Mouse (Mus musculus): ENCODE data around the gene Ogfod3. TPM values are rescaled to one million over a fixed set of nuclear protein-coding genes. Genes with fewer than 3 reads are reported as not detected.

The Ogfod3 gene
- total and polyA plus RNA-seq, 3 experiments, result 12.3 to 12.7 TPM; not detected in 1

GRCm38 (mm10) chr11:121199851-121200250 lies 4.7 kb downstream of the Ogfod3 start:
- no peaks in the 10 kb centered on the region for H3K36me3 ChIP-seq (ENCODE audit: control insufficient read depth in 1 of 2, insufficient read depth in 2 of 2, low read length in 2 of 2)
- peaks cover 0 to 4% of the 10 kb centered on the region in 2 experiments; a peak in 1 of 4 replicates for H3K4me1 ChIP-seq (ENCODE audit: control insufficient read depth in 1 of 2, insufficient read depth in 2 of 2, low read length in 2 of 2)
- no peak overlapping the region for H3K4me3 ChIP-seq (ENCODE audit: control insufficient read depth in 1 of 2, insufficient read depth in 1 of 2, low read depth in 2 of 2, low read length in 2 of 2)
- no peaks in the 10 kb centered on the region; the same call in 1 of the 2 replicates for H3K79me2 ChIP-seq (ENCODE audit: control insufficient read depth, insufficient read depth, low read length, poor library complexity)
- H3K27ac ChIP-seq (ENCODE audit: control insufficient read depth, low read depth, low read length), result no peak overlapping the region
- DNase-seq (ENCODE audit: low read depth, low spot score), result no peak
- H3K9me3 ChIP-seq (replicated peaks; ENCODE audit: insufficient read depth, low read length), result no peaks in the 10 kb centered on the region
- no peak overlapping the region for H3K9ac ChIP-seq (ENCODE audit: control insufficient read depth, low read depth, low read length, poor library complexity, severe bottlenecking)
- TF ChIP-seq TCF12 (IDR thresholded peaks at IDR 0.05; ENCODE audit: low read depth, low read length) (no peak), TBP (IDR thresholded peaks at IDR 0.05; ENCODE audit: low read depth, low read length) (no peak), NRF1 (IDR thresholded peaks at IDR 0.05; ENCODE audit: insufficient read depth, low read depth, low read length, poor library complexity, severe bottlenecking) (no peak), E2F4 (IDR thresholded peaks at IDR 0.05; ENCODE audit: borderline replicate concordance, low read depth, low read length) (no peak), POLR2AphosphoS5 (IDR thresholded peaks at IDR 0.05; ENCODE audit: borderline replicate concordance, low read depth, low read length) (no peak), ETS1 (IDR thresholded peaks at IDR 0.05; ENCODE audit: low read depth, low read length) (no peak)
- no peaks in the 10 kb centered on the region for H3K27me3 ChIP-seq (ENCODE audit: control insufficient read depth in 1 of 2, insufficient read depth in 2 of 2, low read length in 2 of 2)

GRCm38 (mm10) chr11:121198622-121199021 lies 5.9 kb downstream of the Ogfod3 start:
- H3K9me3 ChIP-seq (replicated peaks; ENCODE audit: insufficient read depth, low read length), result no peaks in the 10 kb centered on the region
- no peaks in the 10 kb centered on the region for H3K27me3 ChIP-seq (ENCODE audit: control insufficient read depth in 1 of 2, insufficient read depth in 2 of 2, low read length in 2 of 2)
- H3K27ac ChIP-seq (ENCODE audit: control insufficient read depth, low read depth, low read length), result no peak overlapping the region
- H3K4me1 ChIP-seq (ENCODE audit: control insufficient read depth in 1 of 2, insufficient read depth in 2 of 2, low read length in 2 of 2), result peaks cover 0 to 2% of the 10 kb centered on the region in 2 experiments; a peak in 1 of 4 replicates
- no peak overlapping the region for H3K4me3 ChIP-seq (ENCODE audit: control insufficient read depth in 1 of 2, insufficient read depth in 1 of 2, low read depth in 2 of 2, low read length in 2 of 2)
- no peaks in the 10 kb centered on the region for H3K79me2 ChIP-seq (ENCODE audit: control insufficient read depth, insufficient read depth, low read length, poor library complexity)
- H3K9ac ChIP-seq (ENCODE audit: control insufficient read depth, low read depth, low read length, poor library complexity, severe bottlenecking), result no peak overlapping the region
- no peak for DNase-seq (ENCODE audit: low read depth, low spot score)
- TF ChIP-seq GABPA (IDR thresholded peaks at IDR 0.05; ENCODE audit: low read depth, low read length) (no peak), TBP (IDR thresholded peaks at IDR 0.05; ENCODE audit: low read depth, low read length) (no peak), UBTF (IDR thresholded peaks at IDR 0.05; ENCODE audit: borderline replicate concordance, insufficient read depth, low read depth, low read length) (no peak), CHD2 (IDR thresholded peaks at IDR 0.05; ENCODE audit: low read length) (no peak), MAX (IDR thresholded peaks at IDR 0.05; ENCODE audit: low read length) (no peak), POLR2AphosphoS5 (IDR thresholded peaks at IDR 0.05; ENCODE audit: borderline replicate concordance, low read depth, low read length) (no peak), NELFE (IDR thresholded peaks at IDR 0.05; ENCODE audit: low read depth, low read length) (no peak), EP300 (IDR thresholded peaks at IDR 0.05; ENCODE audit: low read depth in 1 of 2, low read length in 2 of 2) (no peak), RCOR1 (IDR thresholded peaks at IDR 0.05; ENCODE audit: low read depth, low read length) (no peak), HCFC1 (IDR thresholded peaks at IDR 0.05; ENCODE audit: low read depth, low read length) (no peak), MYB (IDR thresholded peaks at IDR 0.05; ENCODE audit: low read depth, low read length) (no peak), TAL1 (IDR thresholded peaks at IDR 0.05; ENCODE audit: low read length) (no peak), ZC3H11A (IDR thresholded peaks at IDR 0.05; ENCODE audit: low read depth, low read length) (no peak), USF2 (IDR thresholded peaks at IDR 0.05; ENCODE audit: borderline replicate concordance in 1 of 2, insufficient read depth in 1 of 2, low read depth in 1 of 2, low read length in 2 of 2) (no peak), SIN3A (IDR thresholded peaks at IDR 0.05; ENCODE audit: low read length) (no peak), GATA1 (IDR thresholded peaks at IDR 0.05; ENCODE audit: low read depth, low read length) (no peak)
- H3K36me3 ChIP-seq (ENCODE audit: control insufficient read depth in 1 of 2, insufficient read depth in 2 of 2, low read length in 2 of 2), result no peaks in the 10 kb centered on the region
